Mouse (Mus musculus) hindbrain, embryonic 16.5 days (tissue): ENCODE results near the gene Terb1. TPM values are rescaled to one million over a fixed set of nuclear protein-coding genes. Genes with fewer than 3 reads are reported as not detected.
A peak's percentile ranks its signal among the peaks of the same experiment; 100 is the strongest.

ENCODE experiments used
- ATAC-seq: fragments of 200-750 bp; cut with Nextera tagmentation; 2 replicates; pipeline ENCODE4 v1.8.0; 2017; ENCODE audit warnings: moderate TSS enrichment, moderate library complexity
- H3K27ac ChIP-seq: fragments of 300-500 bp; sonication (generic); 2 replicates; pipeline ENCODE4 v1.5.1; 2014; ENCODE audit warnings: low read depth, mild to moderate bottlenecking, control low read depth, low read length, moderate library complexity
- H3K27me3 ChIP-seq: fragments of 300-500 bp; sonication (generic); replicated peaks from 2 replicates; pipeline ENCODE4 v1.6.1; 2014; ENCODE audit warnings: low read length; ENCODE audit not compliant: control insufficient read depth, insufficient read depth
- H3K36me3 ChIP-seq: fragments of 300-500 bp; sonication (generic); 2 replicates; pipeline ENCODE4 v1.6.1; 2014; ENCODE audit warnings: mild to moderate bottlenecking, low read length, moderate library complexity, mixed read lengths; ENCODE audit not compliant: control insufficient read depth, insufficient read depth
- H3K4me1 ChIP-seq: fragments of 300-500 bp; sonication (generic); 2 replicates; pipeline ENCODE4 v1.6.1; 2014; ENCODE audit warnings: low read depth, low read length; ENCODE audit not compliant: control insufficient read depth, insufficient read depth
- H3K4me2 ChIP-seq: fragments of 300-500 bp; sonication (generic); 2 replicates; pipeline ENCODE4 v1.6.1; 2014; ENCODE audit warnings: mild to moderate bottlenecking, low read length, control low read depth, moderate library complexity
- H3K4me3 ChIP-seq: fragments of 300-500 bp; sonication (generic); 2 replicates; pipeline ENCODE4 v1.5.1; 2014; ENCODE audit warnings: mild to moderate bottlenecking, low read length, control low read depth, moderate library complexity
- H3K9ac ChIP-seq: fragments of 300-500 bp; sonication (generic); 2 replicates; pipeline ENCODE4 v1.6.1; 2014; ENCODE audit warnings: low read depth, mild to moderate bottlenecking, control low read depth, low read length, moderate library complexity
- H3K9me3 ChIP-seq: fragments of 300-500 bp; sonication (generic); 2 replicates; pipeline ENCODE4 v1.6.1; 2014; ENCODE audit warnings: mild to moderate bottlenecking, low read length, moderate library complexity; ENCODE audit not compliant: control insufficient read depth
- WGBS: fragments of 180-500 bp; shearing (Covaris S2); extraction: QIAGEN DNeasy Blood & Tissue Kit; methylation state at CpG from one replicate; pipeline ENCODE4 v1.1.7; 2014; 5-methylcytosine and 5-hydroxymethylcytosine counted together
- polyA plus RNA-seq: library from polyadenylated mRNA; unstranded; fragments of >200 nt; fragmentation: Nextera tagmentation; extraction: Ambion mirVana; gene quantifications from 2 replicates; pipeline ENCODE4 v1.2.1, GENCODE M21; 2015

Gene Terb1
- polyA plus RNA-seq, 1 experiment from 2014 or later, result 0.70 TPM

DNA sequence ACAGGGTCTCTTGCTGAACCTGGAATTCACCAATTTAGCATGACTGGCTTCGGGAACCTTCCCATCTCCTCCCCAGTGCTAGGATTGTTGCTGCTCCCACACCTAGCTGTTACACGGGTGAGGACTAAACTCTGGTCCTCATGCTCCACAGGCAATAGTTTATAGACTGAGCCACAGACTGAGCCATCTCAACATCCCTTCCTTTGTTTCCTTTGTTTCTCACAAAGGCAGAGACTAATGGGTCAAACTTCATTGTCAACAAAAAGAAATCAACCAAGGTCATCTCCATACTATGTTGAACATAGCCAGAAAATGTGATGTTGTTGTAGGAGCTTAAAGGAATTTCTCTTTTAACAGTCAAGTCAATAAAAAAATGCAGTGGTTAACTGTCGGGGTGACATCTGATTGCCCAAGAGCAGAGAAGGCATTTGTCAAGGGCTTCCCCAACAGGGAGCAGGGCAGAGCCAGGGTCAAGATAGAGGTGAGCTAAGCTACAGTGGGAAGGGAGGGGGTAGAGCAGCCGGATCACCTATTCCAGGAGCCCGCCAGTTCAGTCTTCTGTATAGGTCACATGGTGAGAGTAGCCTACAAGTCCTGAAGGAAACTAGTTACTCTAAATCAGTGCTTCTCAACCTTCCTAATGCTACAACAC is 76.4 kb downstream of the Terb1 start:
- H3K4me1 ChIP-seq, result peaks cover 10% of the 10 kb centered on the region
- no peaks in the 10 kb centered on the region; the same call in 1 of the 2 replicates for H3K9me3 ChIP-seq
- H3K4me3 ChIP-seq, result no peak overlapping the region
- H3K36me3 ChIP-seq, result peaks cover 47% of the 10 kb centered on the region
- 96% methylated on average over 5 of the region's 5 CpGs for WGBS
- no peak overlapping the region for H3K27ac ChIP-seq
- no peak for ATAC-seq
- H3K9ac ChIP-seq, result no peak overlapping the region
- H3K4me2 ChIP-seq, result no peak overlapping the region
- no peaks in the 10 kb centered on the region for H3K27me3 ChIP-seq

DNA sequence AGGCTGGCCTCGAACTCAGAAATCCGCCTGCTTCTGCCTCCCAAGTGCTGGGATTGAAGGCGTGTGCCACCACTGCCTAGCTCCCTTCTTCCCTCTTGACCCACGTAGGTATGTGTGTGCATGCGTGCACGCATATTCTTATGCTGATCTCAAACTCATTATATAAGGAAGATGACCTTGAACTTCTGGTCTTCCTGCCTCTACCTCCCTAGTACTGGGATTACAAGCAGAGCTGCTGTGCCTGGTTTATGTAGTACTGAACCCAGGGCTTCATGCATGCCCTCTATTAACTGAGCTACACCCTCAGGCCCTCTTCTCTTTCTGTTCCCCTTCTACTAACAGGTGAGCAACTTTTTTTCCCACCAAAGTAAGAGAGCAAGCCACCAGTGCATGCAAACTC is 77.1 kb downstream of the Terb1 start:
- Histone ChIP-seq H3K36me3 (peaks cover 47% of the 10 kb centered on the region), H3K9me3 (no peaks in the 10 kb centered on the region; the same call in 1 of the 2 replicates), H3K27ac (no peak overlapping the region), H3K4me3 (no peak overlapping the region), H3K4me2 (no peak overlapping the region), H3K27me3 (no peaks in the 10 kb centered on the region), H3K4me1 (peaks cover 10% of the 10 kb centered on the region), H3K9ac (no peak overlapping the region)
- no peak for ATAC-seq
- 94% methylated on average over 6 of the region's 6 CpGs for WGBS

DNA sequence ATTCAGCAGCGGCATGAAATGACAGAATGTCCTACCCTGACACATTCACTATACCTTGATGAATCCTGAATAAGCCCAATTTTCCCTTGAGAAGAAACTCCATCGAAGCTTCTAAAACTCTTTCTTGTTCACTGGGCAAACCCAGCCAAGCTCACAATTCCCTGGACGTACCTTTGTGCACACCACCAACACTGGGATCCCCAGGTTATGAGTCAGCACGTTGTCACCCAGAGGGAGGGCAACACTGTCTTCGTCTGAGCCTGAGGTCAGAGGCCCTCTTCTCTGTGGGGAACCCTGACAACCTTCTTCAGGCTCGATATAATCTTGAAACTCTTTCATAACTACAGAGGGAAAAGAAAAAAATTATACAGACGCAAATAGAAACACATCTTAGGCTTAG is 79.5 kb downstream of the Terb1 start:
- Histone ChIP-seq H3K9ac (no peak overlapping the region), H3K36me3 (peaks cover 50% of the 10 kb centered on the region), H3K4me1 (peaks cover 4% of the 10 kb centered on the region), H3K27me3 (no peaks in the 10 kb centered on the region), H3K4me3 (no peak overlapping the region), H3K4me2 (no peak overlapping the region), H3K27ac (no peak overlapping the region), H3K9me3 (no peaks in the 10 kb centered on the region; the same call in 1 of the 2 replicates)
- no peak for ATAC-seq
- WGBS, result 87% methylated on average over 7 of the region's 7 CpGs

DNA sequence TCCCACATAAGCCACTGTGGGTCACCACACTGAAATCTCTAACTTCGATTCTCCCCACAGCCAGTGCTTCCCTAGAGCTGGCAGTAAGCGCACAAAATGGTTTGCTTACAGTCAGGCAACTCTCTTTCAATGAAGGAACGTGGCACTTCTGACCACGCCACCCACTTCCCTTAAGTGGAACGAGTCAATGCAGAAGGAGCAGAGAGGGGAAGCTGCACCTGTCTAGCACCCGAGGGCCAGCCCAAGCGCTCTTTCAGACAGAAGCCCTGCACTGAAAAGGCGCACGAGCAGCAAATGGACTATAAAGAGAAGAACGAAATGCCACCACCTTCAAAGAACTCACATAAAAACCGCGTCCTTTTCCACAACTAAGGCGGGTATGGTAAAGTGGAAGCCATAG is 82.0 kb downstream of the Terb1 start:
- Histone ChIP-seq H3K27me3 (no peaks in the 10 kb centered on the region), H3K27ac (no peak overlapping the region), H3K4me2 (no peak overlapping the region), H3K9ac (no peak overlapping the region), H3K36me3 (peaks cover 58% of the 10 kb centered on the region), H3K4me3 (no peak overlapping the region), H3K4me1 (no peaks in the 10 kb centered on the region), H3K9me3 (no peaks in the 10 kb centered on the region; the same call in 1 of the 2 replicates)
- no peak for ATAC-seq
- WGBS, result 93% methylated on average over 13 of the region's 13 CpGs

DNA sequence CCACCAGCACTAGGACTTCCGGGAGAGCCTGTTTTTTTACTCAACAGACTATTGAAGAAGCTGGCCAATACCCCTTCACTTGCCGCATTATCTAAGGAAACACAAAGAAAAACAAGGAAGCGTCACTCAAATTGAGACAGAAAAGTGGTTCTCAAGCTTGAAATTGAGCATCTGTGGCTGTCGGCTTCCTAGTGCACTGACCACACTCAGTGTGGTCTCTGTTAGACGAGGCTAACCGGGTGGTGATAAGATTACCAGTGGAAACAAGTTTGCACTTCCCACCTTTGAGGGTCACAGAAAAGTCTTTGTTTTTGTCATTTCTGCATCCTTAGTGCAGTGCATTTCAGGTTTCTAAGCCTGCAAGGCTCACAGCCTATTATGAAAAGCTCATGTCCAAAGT is 87.4 kb downstream of the Terb1 start:
- no peak overlapping the region for H3K27ac ChIP-seq
- H3K4me3 ChIP-seq, result no peak overlapping the region
- H3K9me3 ChIP-seq, result no peaks in the 10 kb centered on the region
- no peak overlapping the region for H3K9ac ChIP-seq
- 89% methylated on average over 6 of the region's 6 CpGs for WGBS
- no peak for ATAC-seq
- no peak overlapping the region for H3K4me2 ChIP-seq
- H3K4me1 ChIP-seq, result no peaks in the 10 kb centered on the region
- H3K36me3 ChIP-seq, result peaks cover 73% of the 10 kb centered on the region
- no peaks in the 10 kb centered on the region for H3K27me3 ChIP-seq

DNA sequence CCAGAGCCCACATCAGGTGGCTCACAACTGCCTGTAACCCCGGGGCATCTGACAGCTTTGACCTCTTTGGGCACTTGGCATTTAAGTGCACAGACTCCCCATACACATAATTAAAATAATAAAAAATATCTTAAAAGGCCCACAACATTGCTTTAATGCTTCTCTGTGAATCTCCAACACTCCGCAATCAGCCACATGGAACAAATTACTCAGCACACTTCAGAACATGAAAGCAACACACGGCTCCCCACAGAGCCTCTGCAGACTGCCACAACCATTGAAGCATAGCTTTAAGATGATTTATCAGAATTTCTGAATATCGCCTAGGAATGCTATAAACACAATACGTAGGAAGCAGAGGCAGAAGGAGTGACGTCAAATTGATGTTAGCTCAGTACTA is 93.7 kb downstream of the Terb1 start:
- Histone ChIP-seq H3K4me1 (no peaks in the 10 kb centered on the region), H3K4me3 (no peak overlapping the region), H3K4me2 (no peak overlapping the region), H3K27me3 (no peaks in the 10 kb centered on the region), H3K27ac (no peak overlapping the region), H3K9me3 (no peaks in the 10 kb centered on the region), H3K9ac (no peak overlapping the region), H3K36me3 (peaks cover 28% of the 10 kb centered on the region)
- ATAC-seq, result no peak
- 77% methylated on average over 6 of the region's 6 CpGs for WGBS

DNA sequence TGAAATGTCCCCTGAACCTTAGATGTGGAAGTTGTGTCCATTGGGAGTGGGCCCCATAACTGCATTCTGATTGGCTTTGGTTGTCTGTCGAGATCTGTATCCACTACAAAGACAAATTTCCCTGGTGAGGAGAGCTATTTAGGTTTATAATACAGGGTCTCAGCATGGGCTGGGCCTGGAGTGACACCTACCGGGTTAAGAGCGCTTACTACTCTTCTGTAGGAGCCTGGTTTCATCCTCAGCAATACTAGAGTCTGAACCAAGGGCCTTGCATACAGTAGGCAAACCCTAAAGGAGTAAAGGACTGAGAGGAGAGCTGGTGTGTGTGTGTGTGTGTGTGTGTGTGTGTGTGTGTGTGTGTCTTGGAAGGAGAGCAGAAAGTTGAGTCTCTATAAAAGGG is 95.5 kb downstream of the Terb1 start:
- Histone ChIP-seq H3K4me2 (no peak overlapping the region), H3K27ac (no peak overlapping the region), H3K9ac (no peak overlapping the region), H3K27me3 (no peaks in the 10 kb centered on the region), H3K9me3 (no peaks in the 10 kb centered on the region), H3K4me1 (no peaks in the 10 kb centered on the region), H3K4me3 (no peak overlapping the region), H3K36me3 (peaks cover 13% of the 10 kb centered on the region)
- no peak; the same call in 1 of the 2 replicates for ATAC-seq
- WGBS, result 46% methylated on average over 3 of the region's 3 CpGs

DNA sequence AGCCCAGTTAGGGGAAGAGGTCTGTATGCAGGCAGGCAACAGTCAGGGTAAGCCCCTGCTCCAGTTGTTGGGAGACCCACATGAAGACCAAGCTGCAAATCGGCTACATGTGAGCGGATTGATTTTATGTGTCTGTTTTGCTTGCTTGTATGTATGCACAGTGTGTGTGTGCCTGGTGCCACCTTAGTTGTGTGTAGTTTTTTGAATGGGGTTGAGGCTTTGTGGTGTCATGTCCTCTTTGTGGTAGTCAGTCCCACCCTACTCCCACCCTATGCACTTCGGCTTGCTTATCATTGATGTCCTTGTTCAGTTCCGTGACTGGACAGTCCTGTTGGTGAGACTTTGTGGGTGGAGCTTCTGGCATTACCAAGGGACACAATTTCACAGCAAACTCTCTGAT is 95.9 kb downstream of the Terb1 start:
- H3K4me2 ChIP-seq, result no peak overlapping the region
- H3K4me1 ChIP-seq, result no peaks in the 10 kb centered on the region
- peaks cover 10% of the 10 kb centered on the region for H3K36me3 ChIP-seq
- WGBS, result 78% methylated on average over 4 of the region's 4 CpGs
- peak; percentile 21; the same call in 1 of the 2 replicates for ATAC-seq
- no peak overlapping the region for H3K9ac ChIP-seq
- H3K4me3 ChIP-seq, result no peak overlapping the region
- no peak overlapping the region for H3K27ac ChIP-seq
- no peaks in the 10 kb centered on the region for H3K27me3 ChIP-seq
- H3K9me3 ChIP-seq, result no peaks in the 10 kb centered on the region

DNA sequence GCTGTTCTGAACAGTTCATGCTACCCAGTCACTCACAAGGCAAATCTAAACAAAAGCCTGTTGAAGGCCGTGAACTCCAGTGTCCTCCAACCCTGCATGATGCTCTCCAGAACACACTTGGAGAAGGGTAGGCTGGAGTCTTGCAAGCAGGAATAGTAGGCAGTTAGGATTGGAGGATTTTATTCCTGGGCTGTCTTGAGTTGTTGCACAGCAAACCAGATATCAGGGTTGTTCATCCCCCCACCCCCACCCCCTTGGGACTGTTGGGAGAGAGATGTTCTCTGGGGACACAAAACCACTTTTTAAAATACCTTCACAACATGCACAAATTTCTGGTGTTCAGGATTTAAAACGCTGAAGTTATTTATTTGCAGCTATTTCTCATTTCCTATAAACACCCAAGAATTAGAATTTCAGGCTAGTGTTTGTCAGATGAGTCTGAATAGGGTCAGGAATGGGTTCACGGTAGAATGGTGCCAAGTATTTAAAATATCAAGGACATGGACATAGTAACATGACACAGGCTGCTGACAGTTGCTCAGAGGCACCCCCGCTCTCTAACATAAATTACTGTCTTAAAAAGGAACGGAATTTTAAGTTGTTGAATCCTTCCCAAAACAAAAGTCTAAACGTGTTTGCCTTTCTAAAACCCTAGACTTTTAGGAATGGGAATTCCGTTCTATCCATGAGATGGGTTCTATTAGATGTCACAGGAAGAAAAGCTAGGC is 96.7 kb downstream of the Terb1 start:
- H3K27me3 ChIP-seq, result no peaks in the 10 kb centered on the region
- peaks cover 6% of the 10 kb centered on the region; the same call in 1 of the 2 replicates for H3K36me3 ChIP-seq
- H3K4me2 ChIP-seq, result no peak overlapping the region
- WGBS, result 76% methylated on average over 7 of the region's 7 CpGs
- no peak overlapping the region for H3K4me3 ChIP-seq
- H3K9ac ChIP-seq, result no peak overlapping the region
- ATAC-seq, result no peak
- no peak overlapping the region for H3K27ac ChIP-seq
- no peaks in the 10 kb centered on the region for H3K4me1 ChIP-seq
- H3K9me3 ChIP-seq, result no peaks in the 10 kb centered on the region
